Mouse (Mus musculus) spleen, adult 2 months (tissue): ENCODE measurements around the gene Mars.

Experiments used
- CTCF ChIP-seq: fragments of 200-500 bp; IDR thresholded peaks from 2 replicates; pipeline ENCODE4 v1.5.1; 2011; ENCODE audit warnings: mild to moderate bottlenecking, inconsistent platforms; ENCODE audit not compliant: insufficient read depth, insufficient read length, insufficient replicate concordance; ENCODE audit errors: extremely low read depth
- POLR2A ChIP-seq: fragments of 200-500 bp; IDR thresholded peaks from 2 replicates; pipeline ENCODE4 v1.6.1; 2011; ENCODE audit warnings: low read depth, low read length, inconsistent platforms

DNA sequence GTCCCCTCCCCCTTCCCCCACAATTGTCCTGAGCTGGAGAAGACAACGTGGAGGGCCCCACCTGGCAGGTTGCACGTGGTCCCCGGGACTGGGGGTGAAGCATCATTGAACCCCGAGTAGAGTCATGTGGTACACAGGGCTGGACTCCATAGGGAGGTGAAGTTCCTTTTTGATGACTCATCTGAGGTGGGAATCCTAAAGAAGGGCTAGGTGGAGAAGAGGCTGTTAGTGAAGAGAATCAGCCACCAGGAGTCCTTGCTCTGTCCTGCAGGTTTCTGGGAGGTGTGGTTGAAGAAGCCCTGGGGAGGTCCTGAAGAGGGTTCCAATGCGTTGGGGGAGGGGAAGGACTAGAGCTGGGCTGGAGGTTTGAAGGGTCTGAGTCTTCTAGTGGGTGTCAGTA, 25.4 kb upstream of the Mars start:
- TF ChIP-seq CTCF: no peak
- TF ChIP-seq POLR2A: no peak
